Mouse (Mus musculus) erythroblast, embryonic 14.5 days (primary cell): ENCODE measurements around the gene Rbfox2.

Experiments
- GATA1 ChIP-seq: IDR thresholded peaks from 2 replicates; pipeline ENCODE4 v1.6.1; 2012; ENCODE audit warnings: low read length, inconsistent platforms, mixed read lengths
- TAL1 ChIP-seq: IDR thresholded peaks from 3 replicates; pipeline ENCODE4 v1.6.1; 2012; ENCODE audit warnings: low read length, inconsistent platforms, mixed read lengths

DNA sequence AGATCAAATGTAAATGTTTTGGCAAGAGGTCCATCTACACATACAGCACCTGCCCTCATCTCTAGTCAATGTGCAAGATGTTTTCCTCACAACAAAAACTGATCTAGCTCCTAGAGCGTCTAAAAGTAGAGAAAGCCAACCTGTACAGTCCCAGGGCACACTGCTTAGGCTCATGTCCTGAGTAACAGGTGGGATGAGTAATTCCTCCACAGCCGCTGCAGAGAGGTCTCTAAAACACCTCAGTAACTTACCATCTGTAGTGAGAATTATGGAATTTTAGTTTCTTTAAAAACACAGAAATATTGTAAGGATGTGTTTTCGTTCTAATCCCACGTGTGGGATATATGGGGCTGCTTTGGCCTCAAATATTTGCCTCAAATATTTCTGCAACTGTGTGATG lies 50.0 kb downstream of the Rbfox2 start:
- no peak for TF ChIP-seq TAL1
- no peak for TF ChIP-seq GATA1
